Mouse (Mus musculus) midbrain, postnatal 0 days (tissue): ENCODE measurements at regions not wholly inside any gene's neighbourhood (a gene's known extent, or its start where the extent isn't known, plus 50 kb on each side); places are given as distances from the start of the nearest gene placed in this dataset.

Experiments used
- ATAC-seq: fragments of 200-750 bp; cut with Nextera tagmentation; 2 replicates; pipeline ENCODE4 v1.8.0; 2017; ENCODE audit warnings: moderate number of reproducible peaks, mild to moderate bottlenecking, moderate TSS enrichment, moderate library complexity; ENCODE audit not compliant: low FRiP score
- DNase-seq: peaks from one replicate; pipeline ENCODE4 v3.0.0-alpha.2; 2015; ENCODE audit warnings: low spot score
- H3K27ac ChIP-seq: fragments of 300-500 bp; sonication (generic); 2 replicates; pipeline ENCODE4 v1.5.1; 2014; ENCODE audit warnings: low read depth, mild to moderate bottlenecking, low read length, mixed read lengths
- H3K27me3 ChIP-seq: fragments of 300-500 bp; sonication (generic); 2 replicates; pipeline ENCODE4 v1.6.1; 2014; ENCODE audit warnings: low read length, control low read depth, mixed read lengths; ENCODE audit not compliant: insufficient read depth
- H3K36me3 ChIP-seq: fragments of 300-500 bp; sonication (generic); 2 replicates; pipeline ENCODE4 v1.6.1; 2014; ENCODE audit warnings: low read length, control low read depth, mixed read lengths; ENCODE audit not compliant: insufficient read depth
- H3K4me1 ChIP-seq: fragments of 300-500 bp; sonication (generic); 2 replicates; pipeline ENCODE4 v1.6.1; 2014; ENCODE audit warnings: mild to moderate bottlenecking, control low read depth, antibody characterized with exemption, low read length, mixed read lengths; ENCODE audit not compliant: insufficient read depth
- H3K4me2 ChIP-seq: fragments of 300-500 bp; sonication (generic); 2 replicates; pipeline ENCODE4 v1.6.1; 2014; ENCODE audit warnings: low read depth, mild to moderate bottlenecking, low read length, mixed read lengths; ENCODE audit not compliant: poor library complexity, severe bottlenecking
- H3K4me3 ChIP-seq: fragments of 300-500 bp; sonication (generic); 2 replicates; pipeline ENCODE4 v1.5.1; 2014; ENCODE audit warnings: low read depth, mild to moderate bottlenecking, low read length, moderate library complexity
- H3K9ac ChIP-seq: fragments of 300-500 bp; sonication (generic); replicated peaks from 2 replicates; pipeline ENCODE4 v1.6.1; 2014; ENCODE audit warnings: mild to moderate bottlenecking, low read length, moderate library complexity, mixed read lengths; ENCODE audit not compliant: poor library complexity, severe bottlenecking
- H3K9me3 ChIP-seq: fragments of 300-500 bp; sonication (generic); 2 replicates; pipeline ENCODE4 v1.6.1; 2016; ENCODE audit warnings: low read length, control low read depth
- CTCF ChIP-seq: IDR thresholded peaks from 2 replicates; pipeline ENCODE4 v1.5.1; 2016; ENCODE audit warnings: antibody characterized with exemption, mild to moderate bottlenecking
- WGBS: fragments of 180-500 bp; shearing (Covaris S2); extraction: QIAGEN DNeasy Blood & Tissue Kit; methylation state at CpG from one replicate; pipeline ENCODE4 v1.1.7; 2014; 5-methylcytosine and 5-hydroxymethylcytosine counted together

- DNase-seq (no peak), ATAC-seq (no peak)
- Histone ChIP-seq H3K4me1 (no peaks in the 10 kb centered on the region), H3K9ac (no peak overlapping the region), H3K4me2 (no peak overlapping the region), H3K36me3 (no peaks in the 10 kb centered on the region), H3K4me3 (no peak overlapping the region), H3K27ac (0 out of 2 replicates have a peak overlapping the region, but pooled peaks have one; percentile 6), H3K9me3 (no peaks in the 10 kb centered on the region), H3K27me3 (no peaks in the 10 kb centered on the region)
- TF ChIP-seq CTCF: no peak
- 48% methylated on average over 6 of the region's 6 CpGs for WGBS
These were observed 197.9 kb upstream of the Cops8 start for GRCm38 (mm10) chr1:90404717-90405487.

GRCm38 (mm10) chr1:90406663-90407062 is 196.1 kb upstream of the Cops8 start:
- WGBS: 94% methylated on average over 6 of the region's 6 CpGs
- no peak for DNase-seq

GRCm38 (mm10) chr1:90408504-90409215 is 194.1 kb upstream of the Cops8 start:
- Histone ChIP-seq H3K4me3 (no peak overlapping the region), H3K9ac (no peak overlapping the region), H3K27me3 (no peaks in the 10 kb centered on the region), H3K4me1 (no peaks in the 10 kb centered on the region), H3K27ac (no peak overlapping the region), H3K4me2 (no peak overlapping the region), H3K9me3 (no peaks in the 10 kb centered on the region), H3K36me3 (no peaks in the 10 kb centered on the region)
- WGBS: 85% methylated on average over 16 of the region's 16 CpGs
- no peak for TF ChIP-seq CTCF
- DNase-seq (no peak), ATAC-seq (no peak)

More at GRCm38 (mm10) chr1:90406663-90407062, 196.1 kb upstream of the Cops8 start:
- ATAC-seq: no peak
- TF ChIP-seq CTCF: no peak
- Histone ChIP-seq H3K9ac (no peak overlapping the region), H3K4me3 (no peak overlapping the region), H3K4me1 (no peaks in the 10 kb centered on the region), H3K27ac (no peak overlapping the region), H3K27me3 (no peaks in the 10 kb centered on the region), H3K36me3 (no peaks in the 10 kb centered on the region), H3K9me3 (no peaks in the 10 kb centered on the region), H3K4me2 (no peak overlapping the region)

- Histone ChIP-seq H3K4me1 (no peaks in the 10 kb centered on the region), H3K4me3 (no peak overlapping the region), H3K27me3 (no peaks in the 10 kb centered on the region), H3K9me3 (no peaks in the 10 kb centered on the region), H3K27ac (no peak overlapping the region), H3K4me2 (no peak overlapping the region), H3K9ac (no peak overlapping the region), H3K36me3 (no peaks in the 10 kb centered on the region)
- 85% methylated on average over 3 of the region's 3 CpGs for WGBS
- ATAC-seq (no peak), DNase-seq (no peak)
- TF ChIP-seq CTCF: no peak
These were observed 193.5 kb upstream of the Cops8 start for GRCm38 (mm10) chr1:90409236-90409635.

- Histone ChIP-seq H3K4me2 (no peak overlapping the region), H3K27me3 (no peaks in the 10 kb centered on the region), H3K4me3 (no peak overlapping the region), H3K27ac (no peak overlapping the region), H3K36me3 (no peaks in the 10 kb centered on the region), H3K9me3 (no peaks in the 10 kb centered on the region), H3K4me1 (no peaks in the 10 kb centered on the region), H3K9ac (no peak overlapping the region)
- DNase-seq (no peak), ATAC-seq (no peak)
- 24% methylated on average over 9 of the region's 9 CpGs for WGBS
- no peak for TF ChIP-seq CTCF
These were observed 190.2 kb upstream of the Cops8 start for GRCm38 (mm10) chr1:90412511-90413045.

GRCm38 (mm10) chr1:90414751-90415150 is 188.0 kb upstream of the Cops8 start:
- H3K36me3 ChIP-seq: no peaks in the 10 kb centered on the region
- no peak overlapping the region for H3K4me2 ChIP-seq
- ATAC-seq (no peak), DNase-seq (no peak)
- no peak for TF ChIP-seq CTCF
- H3K9me3 ChIP-seq: no peaks in the 10 kb centered on the region
- no peaks in the 10 kb centered on the region; the same call in 1 of the 2 replicates for H3K27me3 ChIP-seq
- H3K4me1 ChIP-seq: no peaks in the 10 kb centered on the region
- WGBS: 90% methylated on average over 4 of the region's 4 CpGs
- H3K4me3 ChIP-seq: no peak overlapping the region
- H3K27ac ChIP-seq: no peak overlapping the region
- no peak overlapping the region for H3K9ac ChIP-seq
